Mouse (Mus musculus) heart, postnatal 4 days (tissue): ENCODE measurements around the gene Cck. TPM values are rescaled to one million over a fixed set of nuclear protein-coding genes. Genes with fewer than 3 reads are reported as not detected.

Experiments
- DNase-seq: peaks from one replicate; pipeline ENCODE4 v3.0.0; 2021
- total RNA-seq, 2 experiments: library from RNA; stranded (reverse); gene quantifications; 2 replicates each; pipeline ENCODE4 v1.2.3; 2021

Cck gene
- total RNA-seq, result under 1 TPM in 1 of 2 experiments, not detected in 1; 0.64 TPM

- DNase-seq, result peak; percentile 48
These were observed at the start of gene Cck for GRCm38 (mm10) chr9:121495529-121495928. Gene Cck, minus strand, starts transcription at chr9:121495694.

- no peak for DNase-seq
These were observed 46.0 kb upstream of the Cck start for GRCm38 (mm10) chr9:121541530-121541929.

GRCm38 (mm10) chr9:121532626-121533025 lies 37.1 kb upstream of the Cck start:
- no peak for DNase-seq

GRCm38 (mm10) chr9:121528605-121529357 lies 33.3 kb upstream of the Cck start:
- DNase-seq, result no peak

- DNase-seq, result no peak
These were observed 30.7 kb upstream of the Cck start for GRCm38 (mm10) chr9:121526171-121526570.

GRCm38 (mm10) chr9:121520047-121520446 lies 24.6 kb upstream of the Cck start:
- no peak for DNase-seq

- no peak for DNase-seq
These were observed 19.0 kb upstream of the Cck start for GRCm38 (mm10) chr9:121514462-121514861.

- DNase-seq, result no peak
These were observed 16.4 kb upstream of the Cck start for GRCm38 (mm10) chr9:121511911-121512310.

- DNase-seq, result no peak
These were observed 11.1 kb upstream of the Cck start for GRCm38 (mm10) chr9:121506478-121507180.

GRCm38 (mm10) chr9:121505346-121505745 lies 9.9 kb upstream of the Cck start:
- no peak for DNase-seq

- DNase-seq, result no peak
These were observed 608 bp upstream of the Cck start for GRCm38 (mm10) chr9:121496102-121496501.

GRCm38 (mm10) chr9:121494006-121494767 lies 1.3 kb downstream of the Cck start:
- DNase-seq, result no peak

GRCm38 (mm10) chr9:121491592-121492240 lies 3.8 kb downstream of the Cck start:
- no peak for DNase-seq

GRCm38 (mm10) chr9:121487216-121487615 lies 8.3 kb downstream of the Cck start:
- DNase-seq, result no peak

- DNase-seq, result peak; percentile 79
These were observed 16.0 kb downstream of the Cck start for GRCm38 (mm10) chr9:121479453-121479852.

- peak; percentile 80 for DNase-seq
These were observed 18.1 kb downstream of the Cck start for GRCm38 (mm10) chr9:121477305-121477911.

- no peak for DNase-seq
These were observed 19.7 kb downstream of the Cck start for GRCm38 (mm10) chr9:121475488-121476452.

GRCm38 (mm10) chr9:121474771-121475170 lies 20.7 kb downstream of the Cck start:
- no peak for DNase-seq

GRCm38 (mm10) chr9:121469711-121470110 lies 25.8 kb downstream of the Cck start:
- no peak for DNase-seq

- peak; percentile 56 for DNase-seq
These were observed 28.0 kb downstream of the Cck start for GRCm38 (mm10) chr9:121467460-121467859.

- DNase-seq, result no peak
These were observed 35.0 kb downstream of the Cck start for GRCm38 (mm10) chr9:121460527-121460926.
